Mouse (Mus musculus) induced T-regulatory cell, adult 2 months (primary cell): Measurements from ENCODE around the gene Dohh.

Source experiments
- DNase-seq: peaks from one replicate; pipeline ENCODE4 v3.0.0-alpha.2; 2012; ENCODE audit warnings: low read depth

Gene Dohh

GRCm38 (mm10) chr10:81404720-81405119, 20.5 kb downstream of the Dohh start:
- DNase-seq, result peak; percentile 65

DNA sequence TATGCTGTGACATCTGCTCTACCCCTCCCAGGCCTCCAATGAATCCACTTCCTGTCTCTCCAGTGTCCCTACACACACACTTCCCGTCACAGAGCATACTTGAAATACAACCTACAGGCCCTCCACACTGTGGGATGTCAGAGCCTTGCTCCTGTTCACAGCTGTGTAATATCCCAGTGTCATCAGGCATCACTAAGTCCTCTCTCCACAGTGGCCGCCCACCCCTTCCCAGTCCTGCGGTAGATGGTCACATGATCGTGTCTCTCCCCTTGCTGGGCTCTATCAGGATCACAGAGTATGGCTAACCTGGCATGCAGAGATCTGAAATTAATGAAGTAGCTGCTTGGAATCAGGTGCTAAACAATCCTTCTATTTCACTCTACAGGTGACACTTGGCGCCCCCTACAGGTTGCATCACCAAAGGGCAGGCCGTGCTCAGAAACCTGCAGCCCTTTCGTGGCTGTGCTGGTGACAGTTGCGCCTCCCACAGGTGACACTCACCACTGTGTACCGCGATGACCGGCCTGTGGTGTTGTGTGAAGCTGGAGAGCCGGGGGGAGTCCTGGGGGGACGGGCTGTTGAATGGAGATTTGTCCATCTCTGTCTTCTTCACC, 21.5 kb downstream of the Dohh start:
- DNase-seq, result peak; percentile 88

GRCm38 (mm10) chr10:81406504-81407440, 22.5 kb downstream of the Dohh start:
- DNase-seq, result no peak

DNA sequence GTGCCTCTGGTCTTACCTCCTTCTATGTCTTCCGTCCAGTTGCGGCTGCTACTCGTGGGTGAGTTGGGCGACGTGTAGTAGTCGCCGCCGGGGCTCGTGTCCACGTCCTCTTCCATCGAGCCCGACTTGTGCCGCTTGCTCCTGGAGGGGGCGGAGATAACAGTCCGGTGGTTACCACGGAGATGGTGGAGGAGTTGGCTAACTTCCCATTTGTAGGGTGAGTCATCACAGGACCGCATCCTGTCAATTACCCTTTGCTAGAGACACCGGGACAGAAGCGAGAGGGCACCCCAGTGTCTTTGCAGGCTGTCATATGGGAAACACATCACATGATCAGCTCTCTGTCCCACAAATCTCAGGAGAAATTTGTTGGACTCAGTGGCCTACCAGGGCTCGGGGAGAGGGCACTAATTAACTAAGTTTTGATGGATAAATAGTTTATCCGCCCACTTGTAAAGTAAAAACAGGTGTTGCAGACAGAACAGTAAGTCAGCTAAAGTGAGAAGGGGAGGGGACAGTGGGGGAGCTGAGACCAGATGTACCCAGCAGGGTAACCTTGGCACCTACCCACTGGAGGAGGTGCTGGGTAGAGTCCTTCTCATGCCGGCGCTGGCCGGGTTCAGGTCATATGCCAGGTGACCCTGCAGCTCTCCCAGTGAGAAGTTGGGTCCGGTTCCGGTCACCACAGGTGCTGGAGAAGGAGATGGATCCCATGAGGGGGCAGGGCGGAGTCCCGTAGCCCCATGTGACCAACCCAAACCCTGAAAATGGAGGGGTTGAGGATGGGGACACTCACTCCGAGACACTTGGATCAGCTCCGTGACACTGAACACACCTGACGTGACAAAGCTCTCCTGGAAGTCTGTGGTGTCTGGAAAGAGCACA, 23.6 kb downstream of the Dohh start:
- peak; percentile 85 for DNase-seq

- no peak for DNase-seq
These were observed 24.1 kb downstream of the Dohh start for GRCm38 (mm10) chr10:81408424-81408729.

- DNase-seq, result peak; percentile 88
These were observed 24.7 kb downstream of the Dohh start for GRCm38 (mm10) chr10:81408871-81409291.

DNA sequence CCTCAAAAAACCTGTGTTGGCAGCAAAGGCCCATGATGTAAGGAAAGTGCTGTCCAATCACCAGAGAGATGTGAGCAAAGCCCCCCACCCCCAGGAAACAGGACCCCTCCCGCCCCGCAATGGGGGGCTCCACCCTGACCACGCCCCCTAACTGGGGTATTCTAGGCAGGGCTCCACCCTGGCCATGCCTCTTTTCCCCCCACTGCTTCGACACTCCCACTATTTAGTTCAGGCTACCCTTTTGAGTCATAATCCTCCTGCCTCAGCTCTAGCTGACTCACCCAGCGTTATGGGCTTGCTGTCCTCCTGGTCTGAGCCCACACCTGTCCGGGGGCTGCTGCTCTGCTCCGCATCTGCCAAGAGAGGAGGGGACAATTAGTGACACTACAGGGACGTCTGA, 25.1 kb downstream of the Dohh start:
- DNase-seq, result peak; percentile 52

DNA sequence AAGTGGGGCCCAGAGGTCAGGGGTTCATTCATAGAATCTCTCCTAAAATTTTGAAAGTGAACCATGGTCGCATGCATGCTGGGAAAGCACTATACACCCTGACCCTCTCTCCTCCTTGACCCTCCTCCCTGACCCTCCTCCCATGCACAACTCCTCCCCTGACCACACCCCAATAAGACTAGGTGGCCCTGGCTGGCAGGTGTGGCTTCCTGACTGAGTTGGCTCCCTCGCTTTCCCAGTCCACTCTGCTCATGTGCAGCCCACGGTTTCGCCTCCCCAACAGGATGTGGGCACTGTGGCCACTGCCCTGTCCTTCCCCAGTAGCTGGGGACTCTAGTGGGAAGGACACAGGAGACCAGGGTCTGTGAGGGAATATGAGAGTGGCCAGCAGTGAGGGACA, 26.1 kb downstream of the Dohh start:
- DNase-seq, result no peak

- DNase-seq, result no peak
These were observed 26.8 kb downstream of the Dohh start for GRCm38 (mm10) chr10:81410981-81411380.

- no peak for DNase-seq
These were observed 27.5 kb downstream of the Dohh start for GRCm38 (mm10) chr10:81411471-81412400.

GRCm38 (mm10) chr10:81412586-81413309, 28.5 kb downstream of the Dohh start:
- DNase-seq, result no peak

- DNase-seq, result no peak
These were observed 29.4 kb downstream of the Dohh start for GRCm38 (mm10) chr10:81413310-81414261.

DNA sequence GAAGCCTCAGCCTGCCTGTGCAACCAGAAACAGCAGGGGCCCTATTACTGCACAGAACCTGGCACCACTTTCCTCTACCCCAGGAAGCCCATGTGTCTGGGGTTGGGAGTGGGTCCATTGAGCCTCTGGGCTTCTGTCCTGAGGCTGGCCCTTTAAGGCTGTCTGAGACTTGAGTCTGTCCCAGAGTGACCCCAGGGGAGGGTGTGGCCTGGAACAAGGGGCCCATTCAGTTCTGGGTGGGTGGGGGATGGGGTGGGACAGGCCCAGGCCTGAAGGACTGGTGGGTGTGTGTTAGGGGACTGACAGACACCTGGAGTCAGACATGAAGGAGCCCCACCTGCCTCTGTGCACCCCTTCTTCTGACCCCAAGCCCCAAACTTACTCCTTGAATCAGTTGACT, 30.5 kb downstream of the Dohh start:
- no peak for DNase-seq

DNA sequence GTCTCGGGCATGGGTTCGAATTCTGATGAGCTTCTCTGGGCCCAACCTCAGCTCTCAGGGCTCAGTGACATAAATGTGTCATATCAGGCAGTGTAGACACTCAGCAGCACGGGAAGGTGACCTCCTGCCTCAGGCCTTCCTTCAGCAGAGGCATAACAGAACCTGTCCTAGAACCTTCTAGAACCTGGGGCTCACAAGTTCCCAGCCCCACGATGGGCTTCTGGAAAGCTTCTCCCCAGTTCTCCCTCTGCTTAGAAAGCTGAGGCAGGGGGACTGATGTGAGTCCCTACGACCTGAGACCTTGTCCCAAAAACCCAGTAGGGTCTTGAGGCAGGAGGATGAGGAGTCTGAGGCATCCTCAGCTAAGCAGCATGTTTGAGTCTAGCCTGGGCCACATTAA, 30.9 kb downstream of the Dohh start:
- no peak for DNase-seq

- no peak for DNase-seq
These were observed 31.5 kb downstream of the Dohh start for GRCm38 (mm10) chr10:81415549-81416310.

GRCm38 (mm10) chr10:81416581-81417226, 32.5 kb downstream of the Dohh start:
- DNase-seq, result peak; percentile 45

DNA sequence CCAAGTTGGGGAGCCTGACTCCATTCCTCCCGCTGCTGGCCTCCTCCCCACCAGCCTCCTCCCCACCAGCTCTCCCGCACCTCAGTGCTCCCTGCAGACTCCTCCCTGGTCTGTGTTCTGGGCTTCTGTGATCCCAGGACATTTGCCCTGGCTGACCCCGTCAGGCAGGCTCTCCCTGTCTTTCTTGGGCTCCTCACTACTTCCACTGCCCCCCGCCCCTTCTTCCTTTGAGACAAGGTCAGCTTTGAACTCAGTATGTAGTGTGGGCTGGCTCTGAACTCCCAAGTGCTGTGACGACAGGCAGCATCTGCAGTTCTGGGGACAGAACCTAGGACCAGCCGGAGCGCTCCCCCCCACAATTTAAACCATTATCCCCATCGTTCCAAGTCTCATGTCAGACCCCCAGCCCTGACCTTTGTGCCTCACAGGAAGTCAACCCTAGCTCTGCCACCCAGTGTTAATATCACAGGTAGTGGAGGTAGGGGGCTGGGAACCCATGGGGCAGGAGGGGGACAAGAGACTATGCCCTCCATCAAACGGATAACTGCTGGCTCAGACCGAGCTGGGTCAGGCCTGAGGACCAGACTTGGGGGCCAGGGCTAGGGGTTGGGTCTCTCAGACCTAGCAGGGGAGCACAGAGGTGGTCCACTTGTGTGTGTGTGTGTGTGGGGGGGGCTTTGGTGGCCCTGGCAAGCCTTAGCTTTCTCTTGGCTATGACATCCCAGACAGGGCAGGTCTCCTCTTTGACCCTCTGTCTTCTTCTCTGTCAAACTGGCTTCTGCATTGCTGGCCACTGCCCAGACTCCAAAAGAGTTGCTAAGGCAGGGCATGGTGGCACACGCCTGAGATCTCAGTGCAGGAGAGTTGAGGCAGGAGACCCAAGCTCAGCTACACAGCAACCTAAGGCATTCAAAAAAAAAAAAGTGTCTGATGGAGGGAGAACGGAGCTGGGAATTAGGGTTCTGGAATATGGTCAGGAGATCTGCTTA, 33.3 kb downstream of the Dohh start:
- no peak for DNase-seq
